Mouse (Mus musculus): ENCODE measurements around the gene Nrxn1.

GRCm38 (mm10) chr17:90501023-90501675 lies 591.7 kb downstream of the Nrxn1 start:
- TF ChIP-seq EP300 (optimal IDR thresholded peaks at IDR 0.05) (no peak), CTCF (IDR thresholded peaks at IDR 0.05; ENCODE audit: low read depth) (peak; percentile 90)
